Mouse (Mus musculus): ENCODE data around the gene Cryl1. TPM values are rescaled to one million over a fixed set of nuclear protein-coding genes. Genes with fewer than 3 reads are reported as not detected.

Cryl1 gene
- total RNA-seq (2021) = 10 to 100 TPM; 17.4 to 22.3 TPM

GRCm38 (mm10) chr14:57398065-57398757 lies at the start of gene Cryl1:
Gene Cryl1 (minus strand): TSS chr14:57398529.
- intact Hi-C loops (cut with DNase I) = no loop called here
- DNase-seq (ENCODE audit: low spot score in 2 of 2) = peak; percentile 92 to 93

GRCm38 (mm10) chr14:57430451-57430850 lies 32.1 kb upstream of the Cryl1 start:
- no peak for DNase-seq (ENCODE audit: low spot score in 2 of 2)
- intact Hi-C loops (cut with DNase I) = no loop called here

DNA sequence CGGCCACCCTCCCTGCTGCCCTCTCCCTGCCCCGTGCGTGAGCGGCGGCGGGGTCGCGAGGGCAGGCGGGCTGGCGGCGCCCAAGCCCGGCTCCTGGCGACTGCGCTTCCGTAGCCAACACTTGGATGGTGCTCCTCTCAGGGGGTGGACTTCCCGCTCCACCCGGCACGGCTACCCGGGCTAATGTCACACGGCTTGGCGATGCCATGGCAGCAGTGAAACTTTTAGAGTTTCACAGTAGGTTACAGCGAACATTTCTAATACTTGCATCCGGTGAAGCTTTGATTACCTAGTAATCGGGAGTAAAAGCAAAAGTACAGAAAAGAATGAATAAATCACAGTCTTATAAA lies 25.9 kb upstream of the Cryl1 start:
- DNase-seq (ENCODE audit: low spot score in 2 of 2) = no peak
- intact Hi-C loops (cut with DNase I) = loop anchor here (5.0 kb wide), 1 partner anchor 332 kb away; no protein-coding TSS in a partner anchor

GRCm38 (mm10) chr14:57423432-57424211 lies 25.3 kb upstream of the Cryl1 start, which contains the start of gene Ift88:
Gene Ift88 (plus strand): TSS chr14:57424062.
- intact Hi-C loops (cut with DNase I) = loop anchor here (5.0 kb wide), 1 partner anchor 331 kb away; no protein-coding TSS in a partner anchor
- DNase-seq (ENCODE audit: low spot score in 2 of 2) = peak; percentile 95 to 96

DNA sequence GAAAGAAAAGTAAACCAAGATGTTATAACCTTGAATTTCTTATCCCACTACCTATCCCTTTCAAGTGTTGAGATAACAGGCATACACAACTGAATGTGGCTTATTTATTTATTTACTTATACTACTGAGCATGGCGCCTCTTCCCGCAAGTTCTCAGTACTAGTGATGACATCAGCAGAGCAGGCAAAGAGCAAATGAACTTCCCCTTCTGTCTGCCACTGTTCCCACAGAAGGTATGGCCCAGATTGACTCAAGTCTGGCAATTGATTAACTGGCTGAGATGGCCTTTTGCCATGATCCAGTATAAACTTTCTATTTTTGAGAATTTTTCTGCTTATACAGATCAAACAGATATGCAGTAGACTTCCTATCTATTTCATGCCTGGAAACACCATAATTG lies 18.9 kb upstream of the Cryl1 start:
- DNase-seq (ENCODE audit: low spot score in 2 of 2) = no peak
- intact Hi-C loops (cut with DNase I) = no loop called here

GRCm38 (mm10) chr14:57412166-57412565 lies 13.8 kb upstream of the Cryl1 start:
- intact Hi-C loops (cut with DNase I) = no loop called here
- no peak for DNase-seq (ENCODE audit: low spot score in 2 of 2)

DNA sequence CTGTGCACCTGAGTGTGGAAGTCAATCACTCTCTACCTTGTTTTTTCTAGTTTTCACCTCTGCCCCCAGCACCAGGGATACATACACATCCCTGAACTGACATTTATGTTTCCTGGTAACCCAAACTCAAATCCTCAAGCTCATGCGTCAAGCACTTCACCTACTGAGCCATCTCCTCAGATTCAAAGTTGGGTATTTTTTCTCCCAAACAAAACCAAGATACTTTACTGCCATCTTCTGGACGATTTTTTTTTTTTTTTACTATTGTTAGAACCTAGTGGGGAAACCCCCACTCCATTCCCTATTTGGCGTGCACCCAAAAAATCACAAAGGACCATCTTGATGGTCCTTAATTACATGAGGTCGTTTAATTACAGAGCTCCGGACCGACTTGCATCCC lies 10.8 kb upstream of the Cryl1 start:
- no peak for DNase-seq (ENCODE audit: low spot score in 2 of 2)

GRCm38 (mm10) chr14:57408100-57408499 lies 9.8 kb upstream of the Cryl1 start:
- intact Hi-C loops (cut with DNase I) = no loop called here
- no peak for DNase-seq (ENCODE audit: low spot score in 2 of 2)

More for the DNA sequence above, 10.8 kb upstream of the Cryl1 start:
- intact Hi-C loops (cut with DNase I) = loop anchor here (1.0 kb wide), 1 partner anchor 300 kb away; no protein-coding TSS in a partner anchor

- DNase-seq (ENCODE audit: low spot score in 2 of 2) = no peak
- intact Hi-C loops (cut with DNase I) = loop anchor here (2.0 kb wide), 1 partner anchor 35 kb away; no protein-coding TSS in a partner anchor
Measured at GRCm38 (mm10) chr14:57407039-57407987, 9.0 kb upstream of the Cryl1 start.

GRCm38 (mm10) chr14:57402815-57403214 lies 4.5 kb upstream of the Cryl1 start:
- intact Hi-C loops (cut with DNase I) = no loop called here

DNA sequence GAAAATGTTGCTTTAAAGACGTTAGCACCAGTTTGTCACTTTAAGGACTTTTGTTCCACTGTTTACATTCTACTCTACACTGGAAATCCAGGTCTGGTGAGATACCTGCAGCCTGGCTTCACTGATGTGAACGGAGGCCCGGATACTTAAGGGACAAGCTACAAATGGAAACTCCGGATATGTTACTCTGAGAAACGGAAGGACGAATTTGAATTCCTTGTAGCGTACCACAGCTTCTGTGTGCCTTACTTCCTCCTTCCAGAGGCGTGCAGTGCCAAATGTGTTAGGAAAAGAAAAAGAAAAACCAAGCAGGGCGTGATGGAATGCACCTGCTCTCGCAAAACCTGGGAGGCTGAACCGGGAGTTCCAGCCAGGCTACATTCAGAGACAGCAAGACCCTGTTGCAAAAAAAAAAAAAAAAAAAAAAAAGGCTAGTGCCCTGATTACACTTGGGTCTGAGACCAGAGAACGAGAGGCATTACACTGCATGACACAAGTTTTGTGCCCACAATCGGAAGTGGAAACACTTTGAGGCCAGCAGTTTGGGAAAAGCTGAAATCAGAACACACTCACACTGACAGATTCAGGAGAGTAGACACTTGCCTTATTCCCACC lies 591 bp upstream of the Cryl1 start:
- peak in 1 of 2 experiments; percentile 16 for DNase-seq (ENCODE audit: low spot score in 2 of 2)
- intact Hi-C loops (cut with DNase I) = no loop called here

More at GRCm38 (mm10) chr14:57402815-57403214, 4.5 kb upstream of the Cryl1 start:
- DNase-seq (ENCODE audit: low spot score in 2 of 2) = no peak

DNA sequence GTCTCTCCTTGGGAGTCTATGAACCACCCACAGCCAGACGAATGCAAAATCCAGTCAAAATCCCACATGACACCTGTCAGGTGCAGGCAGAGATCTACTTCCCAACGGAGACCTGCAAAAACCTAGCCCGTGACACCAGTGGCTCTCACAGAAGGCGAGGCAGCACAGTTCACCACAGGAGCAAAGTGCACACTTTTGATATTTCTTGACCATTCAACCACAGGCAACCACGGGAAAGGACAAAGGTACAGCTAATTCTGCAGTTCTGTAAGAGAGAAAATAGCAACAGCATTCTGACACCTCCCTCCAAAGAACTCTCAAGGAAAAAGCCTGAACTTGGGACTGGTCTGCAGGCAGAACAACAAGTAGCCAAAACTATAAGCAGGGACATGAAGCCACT lies 1.1 kb downstream of the Cryl1 start:
- no peak for DNase-seq (ENCODE audit: low spot score in 2 of 2)
- intact Hi-C loops (cut with DNase I) = no loop called here

GRCm38 (mm10) chr14:57395470-57395869 lies 2.9 kb downstream of the Cryl1 start:
- intact Hi-C loops (cut with DNase I) = no loop called here
- DNase-seq (ENCODE audit: low spot score in 2 of 2) = no peak

- no peak for DNase-seq (ENCODE audit: low spot score in 2 of 2)
- intact Hi-C loops (cut with DNase I) = no loop called here
Measured at GRCm38 (mm10) chr14:57392278-57392677, 6.1 kb downstream of the Cryl1 start.

DNA sequence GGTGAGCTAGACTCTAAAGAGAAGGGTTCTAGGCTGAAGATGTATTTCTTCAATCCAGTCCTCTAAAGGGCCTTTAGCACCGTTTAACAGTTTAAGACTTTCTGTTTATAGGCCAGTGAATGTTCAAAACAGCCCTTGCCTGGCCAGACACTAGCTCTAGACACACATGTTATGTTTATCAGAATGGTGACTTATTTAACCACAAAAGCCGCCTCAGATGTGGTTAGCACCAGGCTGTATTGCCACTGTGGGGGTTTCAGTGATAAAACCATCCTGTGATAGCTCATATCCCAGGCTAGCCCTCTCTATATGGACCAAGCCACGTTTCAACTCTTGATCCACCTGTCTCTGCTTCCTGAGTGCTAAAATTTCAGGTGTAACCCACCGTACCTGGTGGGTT lies 6.7 kb downstream of the Cryl1 start:
- intact Hi-C loops (cut with DNase I) = no loop called here
- no peak for DNase-seq (ENCODE audit: low spot score in 2 of 2)

- intact Hi-C loops (cut with DNase I) = no loop called here
- no peak for DNase-seq (ENCODE audit: low spot score in 2 of 2)
Measured at GRCm38 (mm10) chr14:57386758-57387561, 11.4 kb downstream of the Cryl1 start.

- intact Hi-C loops (cut with DNase I) = no loop called here
- no peak for DNase-seq (ENCODE audit: low spot score in 2 of 2)
Measured at GRCm38 (mm10) chr14:57385667-57386066, 12.7 kb downstream of the Cryl1 start.

DNA sequence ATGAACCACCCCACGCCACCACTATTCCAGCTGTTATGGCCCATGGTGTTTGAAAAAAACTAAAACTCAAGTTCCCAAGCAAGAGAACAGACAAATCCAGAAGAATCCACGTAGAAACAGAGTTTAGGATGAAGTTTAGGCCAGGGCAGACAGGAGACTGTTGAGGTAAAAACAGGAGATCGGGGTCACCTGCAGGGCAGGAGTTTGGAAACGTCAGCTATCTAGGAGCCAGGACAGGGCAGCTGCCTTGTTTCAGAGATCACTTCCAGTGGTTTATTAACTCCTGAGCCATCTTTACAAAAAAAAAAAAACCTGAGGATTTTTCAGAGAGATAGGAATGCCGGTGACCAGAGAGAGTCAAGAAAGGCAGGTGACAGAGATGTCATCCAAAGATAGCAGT lies 20.8 kb downstream of the Cryl1 start:
- no peak for DNase-seq (ENCODE audit: low spot score in 2 of 2)
- intact Hi-C loops (cut with DNase I) = loop anchor here (10.0 kb wide), 1 partner anchor 237 kb away; no protein-coding TSS in a partner anchor
